Mouse (Mus musculus): ENCODE results near the gene Rab8a.

DNA sequence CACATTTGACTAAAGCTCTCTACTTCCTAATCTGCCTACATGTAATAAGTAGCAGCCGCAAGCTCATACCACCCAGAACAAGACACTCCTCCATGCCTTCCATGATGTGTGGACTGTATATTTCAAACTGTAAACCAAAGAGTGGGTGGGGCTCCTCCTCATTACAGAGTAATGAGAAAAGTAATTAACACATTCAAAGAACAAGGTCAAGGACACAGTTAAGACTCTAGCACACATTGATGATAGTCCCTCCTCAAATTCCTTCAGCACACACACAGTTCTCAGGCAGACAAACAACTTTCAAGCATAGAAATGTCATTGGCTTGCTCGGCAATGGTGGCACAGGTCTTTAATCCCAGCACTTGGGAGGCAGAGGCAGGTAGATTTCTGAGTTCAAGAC is 45.8 kb upstream of the Rab8a start:
- TF ChIP-seq MAX (IDR thresholded peaks at IDR 0.05) (no peak), CTCF (IDR thresholded peaks at IDR 0.05; ENCODE audit: control insufficient read depth, insufficient read depth, insufficient read length) (no peak), USF1 (IDR thresholded peaks at IDR 0.05; ENCODE audit: low read depth) (no peak), MYOD1 (IDR thresholded peaks at IDR 0.05; ENCODE audit: control insufficient read depth, insufficient read length, low read depth) (no peak), MYOG (IDR thresholded peaks at IDR 0.05; ENCODE audit: control insufficient read depth, extremely low read depth, insufficient read length) (no peak), FOSL1 (IDR thresholded peaks at IDR 0.05; ENCODE audit: insufficient read depth, low read length, poor library complexity, severe bottlenecking) (no peak)

Data from C2C12 (cell line).